Mouse (Mus musculus): ENCODE measurements around the gene 1700029F12Rik. TPM values are rescaled to one million over a fixed set of nuclear protein-coding genes. Genes with fewer than 3 reads are reported as not detected.

1700029F12Rik gene
- polyA plus RNA-seq, 1 experiment from 2014 or later: not detected

GRCm38 (mm10) chr13:96989129-96989528 lies 45.0 kb downstream of the 1700029F12Rik start:
- ATAC-seq (ENCODE audit: insufficient read depth, low FRiP score, low TSS enrichment): no peak

GRCm38 (mm10) chr13:96985599-96986275 lies 48.4 kb downstream of the 1700029F12Rik start:
- DNase-seq (ENCODE audit: low spot score): no peak
- ATAC-seq (ENCODE audit: insufficient read depth, low FRiP score, low TSS enrichment): no peak
- Histone ChIP-seq H3K27ac (ENCODE audit: low read depth, low read length) (no peak overlapping the region), H3K9me3 (ENCODE audit: control insufficient read depth, low read length) (no peaks in the 10 kb centered on the region), H3K27me3 (ENCODE audit: control insufficient read depth, insufficient read depth, low read length) (no peaks in the 10 kb centered on the region), H3K4me1 (ENCODE audit: control insufficient read depth, insufficient read depth, low read length) (no peaks in the 10 kb centered on the region), H3K4me2 (ENCODE audit: low read depth) (no peak overlapping the region), H3K9ac (ENCODE audit: low read length) (no peak overlapping the region), H3K4me3 (ENCODE audit: low read depth, low read length) (no peak overlapping the region), H3K36me3 (ENCODE audit: control insufficient read depth, insufficient read depth, low read length) (no peaks in the 10 kb centered on the region)
- WGBS: 68% methylated on average over 12 of the region's 12 CpGs

More at GRCm38 (mm10) chr13:96989129-96989528, 45.0 kb downstream of the 1700029F12Rik start:
- Histone ChIP-seq H3K4me1 (ENCODE audit: control insufficient read depth, insufficient read depth, low read length) (no peaks in the 10 kb centered on the region), H3K27me3 (ENCODE audit: control insufficient read depth, insufficient read depth, low read length) (no peaks in the 10 kb centered on the region), H3K27ac (ENCODE audit: low read depth, low read length) (no peak overlapping the region), H3K36me3 (ENCODE audit: control insufficient read depth, insufficient read depth, low read length) (no peaks in the 10 kb centered on the region), H3K9ac (ENCODE audit: low read length) (no peak overlapping the region), H3K4me2 (ENCODE audit: low read depth) (no peak overlapping the region), H3K4me3 (ENCODE audit: low read depth, low read length) (no peak overlapping the region), H3K9me3 (ENCODE audit: control insufficient read depth, low read length) (no peaks in the 10 kb centered on the region)
- 96% methylated on average over 16 of the region's 16 CpGs for WGBS
- no peak for DNase-seq (ENCODE audit: low spot score)

GRCm38 (mm10) chr13:96984688-96985087 lies 49.5 kb downstream of the 1700029F12Rik start:
- Histone ChIP-seq H3K36me3 (ENCODE audit: control insufficient read depth, insufficient read depth, low read length) (no peaks in the 10 kb centered on the region), H3K4me3 (ENCODE audit: low read depth, low read length) (no peak overlapping the region), H3K27me3 (ENCODE audit: control insufficient read depth, insufficient read depth, low read length) (no peaks in the 10 kb centered on the region), H3K27ac (ENCODE audit: low read depth, low read length) (no peak overlapping the region), H3K9me3 (ENCODE audit: control insufficient read depth, low read length) (no peaks in the 10 kb centered on the region), H3K4me2 (ENCODE audit: low read depth) (no peak overlapping the region), H3K9ac (ENCODE audit: low read length) (no peak overlapping the region), H3K4me1 (ENCODE audit: control insufficient read depth, insufficient read depth, low read length) (no peaks in the 10 kb centered on the region)
- WGBS: 79% methylated on average over 5 of the region's 5 CpGs
- ATAC-seq (ENCODE audit: insufficient read depth, low FRiP score, low TSS enrichment) (no peak), DNase-seq (ENCODE audit: low spot score) (no peak)

- Histone ChIP-seq H3K4me2 (ENCODE audit: low read depth) (no peak overlapping the region), H3K9ac (ENCODE audit: low read length) (no peak overlapping the region), H3K36me3 (ENCODE audit: control insufficient read depth, insufficient read depth, low read length) (no peaks in the 10 kb centered on the region), H3K27ac (ENCODE audit: low read depth, low read length) (no peak overlapping the region), H3K4me1 (ENCODE audit: control insufficient read depth, insufficient read depth, low read length) (no peaks in the 10 kb centered on the region), H3K27me3 (ENCODE audit: control insufficient read depth, insufficient read depth, low read length) (no peaks in the 10 kb centered on the region), H3K9me3 (ENCODE audit: control insufficient read depth, low read length) (no peaks in the 10 kb centered on the region), H3K4me3 (ENCODE audit: low read depth, low read length) (no peak overlapping the region)
- DNase-seq (ENCODE audit: low spot score) (no peak), ATAC-seq (ENCODE audit: insufficient read depth, low FRiP score, low TSS enrichment) (no peak)
- 66% methylated on average over 26 of the region's 26 CpGs for WGBS
These were observed 50.7 kb downstream of the 1700029F12Rik start for GRCm38 (mm10) chr13:96983251-96984126.

GRCm38 (mm10) chr13:96980561-96980960 lies 53.6 kb downstream of the 1700029F12Rik start:
- Histone ChIP-seq H3K36me3 (ENCODE audit: control insufficient read depth, insufficient read depth, low read length) (no peaks in the 10 kb centered on the region), H3K27ac (ENCODE audit: low read depth, low read length) (no peak overlapping the region), H3K9me3 (ENCODE audit: control insufficient read depth, low read length) (no peaks in the 10 kb centered on the region), H3K9ac (ENCODE audit: low read length) (no peak overlapping the region), H3K4me3 (ENCODE audit: low read depth, low read length) (no peak overlapping the region), H3K4me1 (ENCODE audit: control insufficient read depth, insufficient read depth, low read length) (no peaks in the 10 kb centered on the region), H3K27me3 (ENCODE audit: control insufficient read depth, insufficient read depth, low read length) (no peaks in the 10 kb centered on the region), H3K4me2 (ENCODE audit: low read depth) (no peak overlapping the region)
- DNase-seq (ENCODE audit: low spot score) (no peak), ATAC-seq (ENCODE audit: insufficient read depth, low FRiP score, low TSS enrichment) (no peak)

- Histone ChIP-seq H3K36me3 (ENCODE audit: control insufficient read depth, insufficient read depth, low read length) (no peaks in the 10 kb centered on the region), H3K4me2 (ENCODE audit: low read depth) (no peak overlapping the region), H3K9ac (ENCODE audit: low read length) (no peak overlapping the region), H3K27ac (ENCODE audit: low read depth, low read length) (no peak overlapping the region), H3K27me3 (ENCODE audit: control insufficient read depth, insufficient read depth, low read length) (no peaks in the 10 kb centered on the region), H3K9me3 (ENCODE audit: control insufficient read depth, low read length) (no peaks in the 10 kb centered on the region), H3K4me3 (ENCODE audit: low read depth, low read length) (no peak overlapping the region), H3K4me1 (ENCODE audit: control insufficient read depth, insufficient read depth, low read length) (no peaks in the 10 kb centered on the region)
- WGBS: 90% methylated on average over 6 of the region's 6 CpGs
- no peak for DNase-seq (ENCODE audit: low spot score)
- ATAC-seq (ENCODE audit: insufficient read depth, low FRiP score, low TSS enrichment): no peak
These were observed 57.1 kb downstream of the 1700029F12Rik start for GRCm38 (mm10) chr13:96976986-96977595.

GRCm38 (mm10) chr13:96973318-96973717 lies 60.8 kb downstream of the 1700029F12Rik start:
- 97% methylated on average over 4 of the region's 4 CpGs for WGBS
- no peak overlapping the region for H3K9ac ChIP-seq (ENCODE audit: low read length)
- no peak for ATAC-seq (ENCODE audit: insufficient read depth, low FRiP score, low TSS enrichment)

More at GRCm38 (mm10) chr13:96973318-96973717, 60.8 kb downstream of the 1700029F12Rik start:
- H3K4me1 ChIP-seq (ENCODE audit: control insufficient read depth, insufficient read depth, low read length): no peaks in the 10 kb centered on the region
- no peaks in the 10 kb centered on the region for H3K27me3 ChIP-seq (ENCODE audit: control insufficient read depth, insufficient read depth, low read length)
- H3K27ac ChIP-seq (ENCODE audit: low read depth, low read length): no peak overlapping the region
- no peaks in the 10 kb centered on the region for H3K9me3 ChIP-seq (ENCODE audit: control insufficient read depth, low read length)
- H3K4me2 ChIP-seq (ENCODE audit: low read depth): no peak overlapping the region
- no peak for DNase-seq (ENCODE audit: low spot score)
- H3K4me3 ChIP-seq (ENCODE audit: low read depth, low read length): no peak overlapping the region
- H3K36me3 ChIP-seq (ENCODE audit: control insufficient read depth, insufficient read depth, low read length): no peaks in the 10 kb centered on the region
